Mouse (Mus musculus) adrenal gland, postnatal 10 days (tissue): ENCODE measurements around the gene Arl6ip4. TPM values are rescaled to one million over a fixed set of nuclear protein-coding genes. Genes with fewer than 3 reads are reported as not detected.

Source experiments
- DNase-seq: peaks from one replicate; pipeline ENCODE4 v3.0.0; 2021; ENCODE audit warnings: mixed read lengths
- total RNA-seq, 2 experiments: library from RNA; stranded (reverse); gene quantifications; 2 replicates each; pipeline ENCODE4 v1.2.3; 2021

The Arl6ip4 gene
- total RNA-seq, 2 experiments from 2014 or later: 56.0 to 58.1 TPM

DNA sequence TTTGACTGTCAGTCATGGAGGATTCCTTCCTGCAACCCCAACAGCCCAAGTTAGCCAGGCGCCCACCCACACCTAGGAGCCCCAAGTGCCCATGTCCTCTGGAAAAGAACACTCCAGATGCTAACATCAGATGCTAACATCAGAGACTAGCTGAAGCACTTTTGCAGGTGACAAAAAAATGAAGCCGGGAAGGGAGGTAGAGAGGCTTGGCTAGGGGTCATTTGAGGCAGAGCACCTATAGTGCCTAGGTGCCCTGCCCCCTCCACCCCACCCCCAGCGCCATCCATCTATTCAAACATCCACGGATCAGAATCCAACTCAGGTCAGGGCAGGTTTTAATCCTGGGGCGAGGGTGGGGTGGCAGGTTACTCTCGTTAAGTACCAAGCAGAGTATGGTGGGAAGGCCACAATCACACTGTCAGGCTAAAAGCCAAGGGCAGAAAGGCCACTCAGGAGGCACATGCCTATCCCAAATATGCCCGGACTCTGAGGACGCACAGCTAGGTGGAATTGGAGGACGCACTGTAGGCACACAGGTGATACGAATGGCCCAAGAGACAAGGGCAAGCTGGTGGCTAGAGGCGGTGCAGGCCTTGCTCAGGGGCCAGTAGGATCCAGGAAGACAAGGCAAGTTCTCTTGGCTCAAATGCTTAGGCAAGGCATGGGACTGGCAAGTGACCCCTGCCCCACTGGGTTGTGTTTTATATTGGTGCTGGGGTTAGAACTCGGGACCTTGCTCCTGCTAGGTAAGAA lies 21.9 kb upstream of the Arl6ip4 start:
- no peak for DNase-seq

DNA sequence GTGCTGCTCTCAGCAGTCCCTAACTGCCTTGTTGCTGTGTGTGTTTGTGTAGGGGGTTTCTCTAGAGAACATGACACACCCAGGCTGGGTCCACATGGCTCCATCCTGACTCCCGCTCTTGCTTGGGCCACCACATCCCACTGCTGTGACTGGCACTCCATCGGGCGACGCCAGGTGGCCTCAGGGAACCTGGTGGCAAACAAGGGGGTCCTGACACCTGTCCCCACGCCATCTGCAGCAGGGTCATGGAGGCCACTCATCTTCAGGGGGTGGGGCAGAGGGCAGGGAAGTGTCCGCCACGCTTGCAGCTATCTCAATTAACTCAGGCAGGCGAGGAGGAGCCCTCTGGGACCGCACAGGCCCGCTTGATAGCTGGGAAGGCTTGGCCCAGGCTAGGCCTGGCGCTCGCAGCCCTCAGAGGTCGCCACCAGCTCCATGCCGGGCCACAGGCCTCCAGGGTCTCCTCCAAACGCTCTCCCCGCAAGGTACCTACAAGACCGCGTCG lies 20.8 kb upstream of the Arl6ip4 start:
- DNase-seq: peak; percentile 45

DNA sequence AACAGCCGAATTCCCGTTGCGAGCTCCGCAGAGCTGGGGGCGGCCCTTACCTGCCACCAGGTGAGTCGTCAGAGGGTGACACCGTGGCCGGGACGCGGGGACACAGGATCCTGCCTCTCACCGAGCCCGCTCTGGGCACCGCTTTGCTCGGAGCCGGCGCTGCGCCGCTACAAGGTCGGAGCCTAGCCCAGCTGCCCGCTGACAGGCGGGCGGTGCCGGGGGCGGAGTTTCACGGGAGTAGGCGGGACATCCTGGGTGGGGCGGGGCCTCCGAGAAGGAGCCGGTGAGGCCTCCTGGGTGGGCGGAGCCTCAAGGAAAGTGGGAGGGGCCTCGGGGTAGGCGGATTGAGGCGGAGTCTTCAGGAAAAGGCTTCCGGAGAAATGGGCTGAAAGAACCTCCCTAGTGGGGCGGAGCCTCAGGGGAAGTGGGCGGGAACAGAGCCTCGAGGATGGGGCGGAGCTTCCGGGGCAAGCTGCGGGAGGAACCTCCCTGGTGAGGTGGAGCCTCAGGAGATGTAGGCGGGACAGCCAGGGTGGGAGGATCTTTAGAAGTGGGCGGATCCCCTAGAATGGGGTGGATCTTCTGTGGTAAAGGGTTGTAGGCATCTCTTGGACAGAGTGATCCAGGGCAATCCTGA lies 20.2 kb upstream of the Arl6ip4 start, which contains the start of gene Abcb9:
Gene Abcb9 (minus strand): TSS at position 203 of the 637 bp plus-strand sequence.
- DNase-seq: peak; percentile 99

DNA sequence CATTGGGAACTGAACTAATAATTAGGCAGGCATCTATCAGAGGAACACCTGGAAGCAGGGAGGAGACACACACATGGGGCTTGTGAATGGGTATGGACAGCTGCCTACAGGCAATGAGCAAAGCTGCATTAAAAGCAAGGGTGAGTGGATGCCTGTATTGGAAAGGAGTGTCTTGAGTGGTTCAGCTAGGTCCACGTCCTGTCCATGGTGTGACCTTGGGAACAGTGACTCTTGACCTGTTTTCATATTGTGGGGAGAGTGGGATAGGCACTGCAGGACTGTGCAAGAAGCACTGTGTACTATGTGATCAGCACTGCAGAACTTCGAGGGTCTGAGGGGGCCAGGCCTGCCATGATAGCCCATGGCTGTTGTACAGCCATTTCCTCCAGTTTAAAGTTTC lies 17.0 kb upstream of the Arl6ip4 start:
- no peak for DNase-seq

DNA sequence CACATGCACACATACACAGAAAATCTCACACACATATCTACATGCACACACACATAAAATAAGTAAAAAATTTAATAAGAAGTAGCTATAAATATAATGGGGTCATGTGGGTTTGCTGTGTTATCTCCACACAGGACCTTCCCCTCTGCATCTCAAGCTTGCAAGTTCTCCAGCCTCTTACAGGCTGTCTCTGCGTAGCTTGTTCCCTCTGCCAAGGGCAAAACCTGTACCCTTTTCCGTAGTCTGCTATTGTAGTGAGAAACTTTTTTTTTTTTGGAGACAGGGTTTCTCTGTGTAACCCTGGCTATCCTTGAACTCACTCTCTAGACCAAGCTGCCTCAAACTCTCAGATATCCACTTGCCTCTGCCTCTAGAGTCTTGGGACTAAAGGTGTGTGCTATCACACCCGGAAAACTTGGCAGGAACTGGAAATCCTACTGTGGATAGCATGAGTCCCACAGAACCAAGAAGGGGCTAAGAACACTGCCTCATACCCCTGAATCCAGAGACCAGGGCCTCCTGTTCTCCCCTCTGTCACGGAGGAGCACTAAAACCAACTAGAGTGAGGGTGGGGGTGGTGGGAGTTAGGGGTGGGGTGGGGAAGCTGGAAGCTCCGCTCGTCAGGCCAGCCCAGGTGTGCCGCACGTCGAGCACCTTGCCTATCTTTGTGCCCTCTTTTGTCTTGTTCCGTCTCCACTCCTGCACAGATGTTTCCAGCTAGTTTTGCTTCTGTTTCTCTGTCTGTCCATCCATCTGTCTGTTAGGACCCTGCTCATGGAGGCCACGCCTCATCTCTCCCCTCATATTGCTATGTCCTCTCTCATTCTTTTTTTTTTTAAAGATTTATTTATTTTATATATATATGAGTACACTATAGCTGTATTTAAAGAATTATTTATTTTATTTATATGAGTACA lies 15.5 kb upstream of the Arl6ip4 start:
- no peak for DNase-seq

DNA sequence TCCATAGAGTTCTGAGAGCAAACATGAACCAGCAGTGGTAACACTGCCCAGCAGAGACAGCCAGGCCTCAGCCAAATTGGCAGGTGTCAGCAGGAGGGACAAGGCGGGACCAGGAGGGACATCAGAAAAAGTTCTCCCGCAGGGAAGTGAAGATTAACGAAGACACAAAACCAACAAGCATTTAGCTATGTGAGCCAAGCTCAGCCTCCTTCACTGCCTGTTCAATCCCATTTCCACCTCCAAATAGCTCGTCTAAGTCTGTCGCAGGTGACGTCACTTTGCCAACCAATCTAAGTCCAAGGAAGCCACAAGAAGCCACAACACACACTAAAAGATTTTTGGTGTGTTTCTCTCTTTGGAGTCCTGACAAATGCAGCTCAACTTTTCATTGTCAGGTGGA lies 13.6 kb upstream of the Arl6ip4 start:
- DNase-seq: no peak

DNA sequence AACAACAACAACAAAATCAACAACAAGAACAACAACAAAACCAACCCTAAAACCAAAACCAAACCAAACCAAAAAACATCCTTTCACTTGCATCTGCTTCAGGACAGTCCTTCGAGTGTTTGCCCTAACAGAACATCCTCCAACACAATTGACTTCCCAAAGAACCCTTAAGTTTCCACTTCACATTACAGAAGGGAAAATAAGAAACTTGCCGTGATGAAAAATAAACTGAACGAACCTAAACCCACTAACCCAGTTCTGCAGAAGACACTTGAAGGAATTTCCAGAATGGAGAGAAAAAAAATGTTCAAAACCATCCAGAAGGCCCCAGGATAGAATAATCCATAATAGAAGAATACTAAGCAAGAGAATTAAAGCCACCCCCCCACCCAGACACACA lies 12.9 kb upstream of the Arl6ip4 start:
- no peak for DNase-seq

DNA sequence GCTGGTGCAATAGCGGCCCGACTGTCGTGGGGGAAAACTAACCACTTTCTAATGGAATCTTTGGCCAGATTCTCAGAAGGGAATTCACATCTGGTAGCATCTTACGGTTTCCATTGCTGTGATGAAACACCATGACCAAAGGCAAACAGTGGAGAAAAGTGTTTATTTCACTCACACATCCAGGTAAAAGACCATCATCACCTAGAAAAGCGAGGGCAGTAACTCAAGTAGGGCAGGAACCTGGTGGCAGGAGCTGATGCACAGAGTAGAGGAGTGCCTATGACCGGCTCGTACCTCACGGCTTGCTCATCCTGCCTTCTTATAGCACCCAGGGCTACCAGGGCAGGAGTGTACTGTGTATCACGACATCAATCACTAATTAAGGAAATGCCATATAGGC lies 12.3 kb upstream of the Arl6ip4 start:
- no peak for DNase-seq

DNA sequence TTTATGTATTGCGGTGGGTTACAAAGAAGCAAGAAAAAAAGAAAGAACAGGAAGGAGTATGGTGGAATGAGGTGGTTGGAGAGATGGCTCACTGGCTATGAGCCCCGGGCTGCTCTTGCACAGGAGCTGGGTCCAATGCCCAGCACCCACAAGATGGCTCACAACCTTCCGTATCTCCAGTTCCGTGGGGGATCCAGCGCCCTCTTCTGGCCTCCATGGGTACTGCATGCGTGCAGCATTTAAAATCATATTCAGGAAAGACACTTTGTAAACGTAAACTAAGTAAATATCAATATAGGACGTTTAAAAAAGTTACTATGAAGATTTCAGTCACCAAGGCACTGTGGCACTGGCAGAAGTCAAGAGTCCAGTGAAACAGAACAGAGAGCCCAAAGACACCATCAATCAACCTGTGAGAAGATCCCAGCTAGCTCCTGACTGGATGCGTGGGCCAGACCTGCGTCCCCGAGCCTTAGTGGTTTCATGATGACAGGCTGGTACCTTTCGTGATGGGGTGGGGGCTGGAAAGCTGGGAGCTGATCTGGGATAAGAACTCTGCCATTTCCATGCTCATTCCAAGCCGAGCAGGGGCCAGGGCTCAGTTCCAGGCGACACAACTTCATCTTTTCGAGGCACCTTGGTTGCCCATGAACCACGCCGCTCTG lies 4.7 kb upstream of the Arl6ip4 start:
- peak; percentile 60 for DNase-seq

DNA sequence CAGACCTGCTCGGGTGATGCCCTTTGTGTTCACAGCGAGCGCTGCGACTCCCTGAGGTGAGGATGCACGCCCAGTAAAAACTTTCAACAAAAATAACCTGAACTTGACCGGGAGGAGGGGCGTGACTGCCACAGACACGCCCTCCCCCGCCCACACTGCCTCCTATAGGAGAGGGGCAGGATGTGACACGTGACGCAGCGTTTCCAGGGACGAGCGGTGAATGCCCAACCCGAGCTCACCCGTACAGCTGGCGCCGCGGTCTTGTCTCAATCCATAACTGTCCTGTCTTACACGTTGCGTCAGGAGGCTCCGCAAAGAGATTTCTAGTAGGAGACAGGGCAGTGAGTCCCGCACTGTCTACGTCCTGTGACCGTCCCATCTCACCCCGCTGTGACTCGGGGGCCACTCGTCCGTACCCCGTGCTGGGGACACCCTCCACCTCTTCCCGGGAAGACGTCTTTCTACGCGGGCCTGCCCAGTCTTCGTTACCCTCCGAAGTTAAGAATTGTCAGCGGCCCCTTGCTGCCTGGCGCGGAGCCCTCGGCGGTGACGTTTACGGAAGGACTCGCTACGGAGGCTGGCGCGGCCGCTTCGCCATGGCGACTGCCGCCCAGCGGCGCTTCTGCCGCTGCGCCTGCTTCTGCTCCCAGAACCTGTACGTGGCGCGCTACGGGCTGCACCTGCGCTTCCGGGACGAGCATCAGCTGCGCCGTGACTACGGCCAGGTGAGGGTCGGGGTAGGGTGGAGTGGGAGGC lies 4.0 kb upstream of the Arl6ip4 start, which contains the start of gene Ogfod2:
Gene Ogfod2 (plus strand): TSS at position 556 of the 756 bp plus-strand sequence.
- peak; percentile 96 for DNase-seq

DNA sequence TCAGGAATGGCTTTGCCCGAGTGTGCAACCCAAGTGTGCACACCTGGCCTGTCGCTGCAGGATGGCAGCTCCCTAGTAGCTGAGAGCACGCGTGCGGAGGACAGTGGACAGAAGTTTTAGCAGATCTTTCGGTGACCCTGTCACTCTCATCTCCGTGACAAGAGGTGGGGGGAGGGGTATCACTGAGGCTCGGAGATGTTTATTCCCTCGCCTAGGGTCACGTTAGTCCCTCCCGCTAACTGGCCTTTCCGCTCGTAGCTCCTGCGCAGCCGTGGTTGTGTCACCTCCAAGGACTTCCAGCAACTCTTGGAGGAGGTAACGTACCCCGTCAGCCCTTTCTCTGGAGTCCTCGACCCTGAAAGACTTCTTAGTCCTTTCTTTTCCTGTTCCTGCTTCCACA lies 3.4 kb upstream of the Arl6ip4 start:
- DNase-seq: peak; percentile 66

DNA sequence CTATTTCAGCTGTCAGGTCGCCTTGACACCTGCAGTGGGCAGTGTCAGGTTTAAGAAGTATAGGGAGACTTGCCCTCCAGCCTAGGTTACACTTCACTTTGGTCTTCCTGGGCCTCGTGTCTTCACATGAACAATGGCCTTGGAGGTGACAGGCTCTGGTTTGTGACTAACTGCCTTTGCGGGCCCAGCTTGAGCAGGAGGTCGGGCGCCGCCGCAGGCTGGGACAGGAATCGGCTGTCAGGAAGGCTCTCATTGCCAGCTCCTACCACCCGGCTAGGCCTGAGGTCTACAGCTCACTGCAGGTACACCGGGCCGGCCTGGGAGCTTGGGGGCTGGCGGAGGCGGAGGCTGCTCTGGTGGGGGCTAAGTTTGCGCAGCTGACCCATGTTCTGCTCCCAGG lies 2.9 kb upstream of the Arl6ip4 start:
- DNase-seq: peak; percentile 81

DNA sequence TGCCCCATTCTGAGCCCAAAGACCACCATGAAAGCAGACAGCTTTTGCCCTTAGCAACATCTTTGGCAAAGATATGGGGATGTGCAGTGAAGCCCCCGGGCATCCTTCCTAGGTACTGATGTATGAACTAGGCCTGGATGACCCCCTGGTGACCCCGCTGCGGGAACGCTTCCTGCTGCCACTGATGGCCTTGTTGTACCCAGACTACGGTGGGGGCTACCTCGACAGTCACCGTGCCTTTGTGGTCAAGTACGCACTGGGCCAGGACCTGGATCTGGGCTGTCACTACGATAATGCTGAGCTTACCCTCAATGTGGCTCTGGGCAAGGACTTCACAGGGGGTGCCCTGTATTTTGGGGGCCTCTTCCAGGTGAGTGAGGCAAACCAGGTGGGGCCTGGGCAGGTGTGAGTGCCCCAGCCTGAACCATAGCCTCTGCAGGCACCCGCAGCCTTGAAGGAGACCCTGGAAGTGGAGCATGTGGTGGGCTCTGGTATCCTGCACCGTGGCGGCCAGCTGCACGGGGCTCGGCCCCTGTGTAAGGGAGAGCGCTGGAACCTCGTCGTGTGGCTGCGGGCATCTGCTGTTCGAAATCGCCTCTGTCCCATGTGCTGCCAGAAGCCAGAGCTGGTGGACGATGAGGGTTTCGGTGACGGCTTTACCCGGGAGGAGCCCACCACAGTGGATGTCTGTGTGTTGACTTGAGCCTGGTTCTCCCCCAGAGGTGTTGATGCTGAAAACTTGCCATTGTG lies 1.4 kb upstream of the Arl6ip4 start:
- DNase-seq: no peak

DNA sequence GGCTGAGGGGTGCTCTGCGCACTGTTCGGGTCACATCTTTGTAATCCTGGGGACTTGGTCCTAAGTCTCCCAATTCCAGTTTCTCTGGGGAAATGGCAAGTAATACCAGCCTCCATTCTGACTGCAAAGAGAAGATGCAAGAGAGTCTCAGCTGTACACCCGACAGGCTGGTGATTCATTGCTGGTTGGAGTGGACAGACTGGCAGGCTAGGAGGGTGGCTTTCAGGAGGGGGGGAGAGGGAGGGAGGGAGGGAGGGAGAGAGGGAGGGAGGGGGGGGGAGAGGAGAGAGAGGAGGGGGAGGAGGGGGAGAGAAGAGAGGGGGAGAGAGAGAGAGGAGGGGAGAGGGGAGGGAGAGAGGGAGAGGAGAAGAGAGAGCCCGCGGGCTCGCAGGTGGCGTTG lies 358 bp upstream of the Arl6ip4 start:
- DNase-seq: no peak

DNA sequence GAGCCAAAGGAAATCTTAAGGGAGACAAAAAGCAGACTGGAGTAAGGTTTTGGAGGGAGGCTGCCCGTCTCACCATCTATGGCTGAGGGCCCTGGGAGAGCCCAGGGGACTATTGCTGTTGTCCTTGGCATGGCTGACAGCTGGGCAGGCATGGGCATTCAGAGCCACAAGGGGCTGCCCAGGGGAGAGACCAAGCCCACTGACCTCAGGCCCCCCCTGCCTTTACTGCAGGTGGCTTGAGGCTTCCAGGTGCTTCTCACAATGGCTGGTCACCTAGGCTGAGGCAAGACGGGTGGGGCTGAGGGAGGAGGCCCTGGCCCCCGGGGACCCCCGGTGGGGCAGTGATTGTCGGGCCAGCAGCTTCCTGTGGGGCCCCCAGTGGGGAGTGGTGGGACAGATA lies 3.3 kb downstream of the Arl6ip4 start:
- DNase-seq: no peak

DNA sequence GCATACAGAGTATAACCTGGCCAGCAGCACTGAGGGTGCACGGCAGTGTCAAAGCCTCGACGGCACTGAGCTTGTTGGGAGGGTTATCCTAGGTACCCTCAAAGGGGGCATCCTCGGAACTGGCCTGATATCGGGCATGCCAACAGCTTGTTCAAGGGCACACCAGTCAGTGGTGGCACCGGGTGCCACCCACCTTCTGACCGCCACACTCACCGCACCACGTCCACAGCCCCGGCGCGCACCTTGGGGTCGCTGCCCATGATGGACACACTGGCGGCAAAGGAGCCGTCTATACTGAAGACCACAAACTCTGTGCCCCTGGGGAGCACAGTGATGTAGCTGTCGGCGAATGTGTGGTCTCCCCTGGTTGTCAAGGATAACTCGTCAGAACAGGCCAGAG lies 6.5 kb downstream of the Arl6ip4 start:
- no peak for DNase-seq

DNA sequence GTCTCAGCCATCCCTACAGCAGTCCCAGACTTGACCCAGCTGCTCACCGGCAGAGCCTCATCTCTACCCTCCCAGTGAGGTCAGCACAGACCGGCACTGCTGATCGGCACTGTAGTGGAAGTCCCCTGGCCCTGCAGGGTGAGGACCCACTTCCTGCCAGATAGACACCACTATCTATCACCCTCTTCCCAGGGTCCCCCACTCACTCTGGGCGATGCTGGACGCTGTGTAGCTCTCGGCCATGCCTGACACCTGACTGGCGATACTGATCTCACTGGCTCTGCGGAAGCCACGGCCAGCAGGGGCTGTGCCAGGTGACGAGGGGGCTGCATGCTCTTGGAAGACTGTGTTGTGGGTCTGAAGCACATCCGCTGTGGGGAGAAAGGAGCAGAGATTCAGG lies 9.2 kb downstream of the Arl6ip4 start:
- DNase-seq: no peak

DNA sequence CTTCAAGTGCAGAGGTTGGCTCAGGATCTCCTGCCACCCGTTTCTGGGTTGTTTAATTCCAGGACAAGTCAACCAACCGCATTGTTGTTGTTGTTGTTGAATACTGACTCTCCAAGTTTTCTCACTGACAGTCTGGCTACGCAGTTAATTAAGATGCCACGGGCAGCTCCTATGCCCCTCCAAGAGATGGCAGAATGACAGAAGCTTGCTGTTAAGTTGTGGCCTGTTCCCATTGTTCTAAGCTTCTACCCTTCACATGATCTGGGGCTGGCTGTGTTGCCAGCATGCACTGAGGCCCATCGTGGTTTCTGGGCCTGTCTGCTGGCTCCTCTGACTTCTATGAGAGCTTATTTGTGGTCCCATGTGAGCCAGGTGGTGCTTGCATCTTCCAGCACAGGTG lies 18.4 kb downstream of the Arl6ip4 start:
- DNase-seq: no peak

DNA sequence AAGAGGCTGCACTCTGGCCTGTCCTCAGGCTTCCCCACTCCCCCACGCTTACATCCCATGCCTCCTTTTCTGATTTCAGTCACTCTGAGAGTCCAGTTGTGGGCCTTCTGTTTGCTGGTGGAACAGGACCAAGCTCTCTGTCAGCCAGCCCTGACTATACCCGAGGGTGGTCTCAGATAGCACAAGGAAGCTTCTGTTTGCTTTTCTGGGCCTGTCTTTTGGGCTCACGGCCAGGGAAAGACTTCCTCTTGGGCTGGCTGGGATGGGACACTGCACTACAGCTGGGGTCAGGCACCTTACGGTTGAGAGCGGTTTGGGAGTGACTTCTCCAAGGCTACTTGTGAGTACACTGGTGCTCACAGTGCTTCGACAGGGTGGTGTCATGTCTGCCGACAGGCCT lies 22.2 kb downstream of the Arl6ip4 start:
- DNase-seq: no peak

DNA sequence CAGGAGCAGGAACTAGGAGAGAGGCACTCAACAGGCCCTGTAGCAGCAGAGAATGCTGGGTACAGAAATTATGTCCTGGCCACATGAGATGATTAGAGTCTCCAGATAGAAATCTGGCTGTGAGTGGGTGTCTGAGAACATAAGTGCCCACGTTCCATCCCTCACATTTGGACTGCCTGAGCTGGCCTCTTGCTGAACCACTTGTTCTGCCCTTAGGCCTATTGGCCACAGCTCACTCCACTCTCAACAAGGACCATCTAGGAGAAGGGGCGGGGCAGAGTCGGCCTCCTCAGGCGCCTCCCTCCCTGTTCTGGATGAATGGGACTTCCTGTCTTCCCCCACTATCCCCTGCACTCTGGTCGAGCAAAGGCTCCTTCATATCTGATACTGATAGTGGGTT lies 33.1 kb downstream of the Arl6ip4 start:
- no peak for DNase-seq

DNA sequence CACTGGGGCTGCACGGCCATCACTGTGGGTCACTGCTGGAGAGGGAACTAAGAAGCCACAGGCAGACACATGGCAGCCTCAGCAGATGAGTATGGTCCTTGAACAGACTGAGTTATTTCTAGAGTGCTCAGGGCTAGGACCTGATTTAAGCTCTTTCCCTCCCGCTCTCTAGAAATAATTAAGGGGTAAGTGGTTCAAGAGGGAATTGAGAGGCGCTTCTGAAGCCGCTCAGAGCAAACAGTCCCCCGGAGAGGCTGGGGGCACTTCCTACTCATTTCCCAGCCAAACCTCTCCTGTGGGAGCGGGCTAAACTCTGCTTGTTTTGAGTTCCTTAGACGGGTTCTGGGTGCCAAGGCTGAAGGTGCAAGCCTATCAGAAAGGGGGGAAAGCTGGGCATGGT lies 35.0 kb downstream of the Arl6ip4 start:
- no peak for DNase-seq
